Mouse (Mus musculus): ENCODE data around the gene Mcm10. TPM values are rescaled to one million over a fixed set of nuclear protein-coding genes. Genes with fewer than 3 reads are reported as not detected.

Mcm10 gene
- polyA plus RNA-seq, 1 experiment from 2014 or later, result 30.0 TPM

Other genes starting within 250 kb of the Mcm10 start
- 48.7 and 51.5 TPM in 2 replicates for gene Sephs1, start 131.2 kb downstream of the Mcm10 start, polyA plus RNA-seq (2015; fragmentation: Nextera tagmentation; extraction: Ambion mirVana)
- 102 and 112 TPM in 2 replicates for gene Phyh, start 93.8 kb downstream of the Mcm10 start, polyA plus RNA-seq (2015; fragmentation: Nextera tagmentation; extraction: Ambion mirVana)
- gene Ucma, start 36.7 kb downstream of the Mcm10 start, polyA plus RNA-seq (2015; fragmentation: Nextera tagmentation; extraction: Ambion mirVana), result not detected in 2 replicates
- 28.7 and 36.9 TPM in 2 replicates for gene Optn, start 51.3 kb upstream of the Mcm10 start, polyA plus RNA-seq (2015; fragmentation: Nextera tagmentation; extraction: Ambion mirVana)
- 4.6 and 9.8 TPM in 2 replicates for gene Ccdc3, start 125.0 kb upstream of the Mcm10 start, polyA plus RNA-seq (2015; fragmentation: Nextera tagmentation; extraction: Ambion mirVana)